Mouse (Mus musculus) erythroblast, embryonic 14.5 days (primary cell): ENCODE data around the gene 1700011M02Rik. TPM values are rescaled to one million over a fixed set of nuclear protein-coding genes. Genes with fewer than 3 reads are reported as not detected.
A peak's percentile ranks its signal among the peaks of the same experiment; 100 is the strongest.
"Not testable (repeated sequence)": the region's sequence is repeated elsewhere in the genome, so short reads cannot be mapped to it uniquely, and the experiment has no call there.

Experiments used
- H3K27me3 ChIP-seq: 2 replicates; pipeline ENCODE4 v1.6.1; 2012; ENCODE audit warnings: inconsistent platforms; ENCODE audit not compliant: control insufficient read depth
- H3K36me3 ChIP-seq: 2 replicates; pipeline ENCODE4 v1.6.1; 2012; ENCODE audit warnings: mild to moderate bottlenecking, inconsistent platforms; ENCODE audit not compliant: control insufficient read depth
- H3K4me1 ChIP-seq: 2 replicates; pipeline ENCODE4 v1.6.1; 2012; ENCODE audit warnings: inconsistent platforms; ENCODE audit not compliant: control insufficient read depth
- H3K4me3 ChIP-seq: replicated peaks from 2 replicates; pipeline ENCODE3; 2012; ENCODE audit warnings: moderate library complexity, mild to moderate bottlenecking, inconsistent platforms
- H3K9me3 ChIP-seq: 2 replicates; pipeline ENCODE4 v1.6.1; 2012; ENCODE audit warnings: low read length, inconsistent platforms, mixed read lengths; ENCODE audit not compliant: control insufficient read depth
- GATA1 ChIP-seq: IDR thresholded peaks from 2 replicates; pipeline ENCODE4 v1.6.1; 2012; ENCODE audit warnings: low read length, inconsistent platforms, mixed read lengths
- TAL1 ChIP-seq: IDR thresholded peaks from 3 replicates; pipeline ENCODE4 v1.6.1; 2012; ENCODE audit warnings: low read length, inconsistent platforms, mixed read lengths
- polyA plus RNA-seq: library from polyadenylated mRNA; stranded (reverse); fragments of >175 nt; gene quantifications from 2 replicates; pipeline ENCODE4 v1.2.3, GENCODE M21; 2012

1700011M02Rik gene
- polyA plus RNA-seq = not detected in 2 replicates

DNA sequence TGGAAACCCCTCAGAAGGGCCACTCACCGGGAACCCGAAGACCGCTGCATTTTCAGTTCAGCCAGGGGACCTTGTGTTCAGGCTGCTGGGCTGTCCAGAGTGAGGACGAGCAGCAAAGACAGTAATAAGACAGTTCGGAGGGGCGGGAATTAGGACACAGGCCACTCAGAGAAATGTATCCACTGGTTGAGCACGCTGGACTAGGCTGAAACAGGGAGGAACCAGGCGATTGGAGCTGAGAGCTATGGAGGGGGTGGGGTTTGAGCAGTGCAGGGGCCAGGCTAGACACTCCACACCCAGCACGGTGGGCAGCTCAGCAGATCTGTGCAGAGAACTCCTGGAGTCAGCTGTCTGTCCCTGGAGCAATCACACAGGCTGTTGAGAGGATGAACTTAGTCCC lies at the start of gene 1700011M02Rik, which contains the start of gene Dmrtc1a:
Gene 1700011M02Rik, plus strand, starts transcription at position 319 of the 400 bp plus-strand sequence.
Gene Dmrtc1a, minus strand, starts transcription at position 101 of the 400 bp plus-strand sequence.
- not testable (repeated sequence) for H3K36me3 ChIP-seq, H3K4me1 ChIP-seq, H3K27me3 ChIP-seq, H3K4me3 ChIP-seq, H3K9me3 ChIP-seq

DNA sequence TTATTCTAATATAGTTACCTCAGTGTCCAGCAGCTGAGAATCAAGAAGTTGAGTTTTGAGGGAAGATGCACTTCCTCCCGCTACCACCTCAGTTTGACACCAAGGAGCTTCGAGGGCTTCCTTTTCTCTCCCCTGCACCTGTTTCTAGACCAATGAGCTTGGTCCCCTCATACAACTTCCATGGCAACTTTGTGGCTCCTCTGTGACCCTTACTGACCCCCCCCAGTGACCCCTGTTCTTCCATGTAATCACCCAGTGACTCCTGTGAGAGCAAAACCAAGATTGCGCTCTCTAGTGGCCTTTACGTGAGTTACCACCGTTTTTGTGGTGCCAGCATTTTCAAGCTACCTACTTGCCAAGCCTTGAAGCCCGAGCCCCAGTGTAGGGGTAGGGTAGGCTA lies 40.8 kb upstream of the 1700011M02Rik start, which contains the start of gene 1700031F05Rik:
Gene 1700031F05Rik, minus strand, starts transcription at position 101 of the 400 bp plus-strand sequence.
- Histone ChIP-seq H3K36me3 (no peaks in the 10 kb centered on the region), H3K9me3 (peaks cover 3% of the 10 kb centered on the region; the same call in 1 of the 2 replicates), H3K4me3 (no peak within 1 kb of the TSS), H3K4me1 (no peaks in the 10 kb centered on the region), H3K27me3 (no peaks in the 10 kb centered on the region)
- no peak for TF ChIP-seq TAL1
- TF ChIP-seq GATA1 = no peak

- not testable (repeated sequence) for H3K4me1 ChIP-seq, H3K27me3 ChIP-seq, H3K9me3 ChIP-seq, H3K36me3 ChIP-seq, H3K4me3 ChIP-seq
Observed at GRCm38 (mm10) chrX:102914823-102915222, 6.1 kb downstream of the 1700011M02Rik start.

- not testable (repeated sequence) for H3K9me3 ChIP-seq, H3K27me3 ChIP-seq, H3K4me3 ChIP-seq, H3K4me1 ChIP-seq, H3K36me3 ChIP-seq
Observed at GRCm38 (mm10) chrX:102926707-102927106, 18.0 kb downstream of the 1700011M02Rik start.

- not testable (repeated sequence) for H3K27me3 ChIP-seq, H3K36me3 ChIP-seq, H3K4me3 ChIP-seq, H3K4me1 ChIP-seq, H3K9me3 ChIP-seq
Observed at GRCm38 (mm10) chrX:102928072-102928471, 19.4 kb downstream of the 1700011M02Rik start, which contains the start of gene 1700018G05Rik. Gene 1700018G05Rik (plus strand): TSS chrX:102928372.

- H3K36me3 ChIP-seq = no peaks in the 10 kb centered on the region
- no peak overlapping the region for H3K4me3 ChIP-seq
- H3K9me3 ChIP-seq = 0 out of 2 replicates have a peak, but pooled peaks cover 3% of the 10 kb centered on the region
- H3K4me1 ChIP-seq = no peaks in the 10 kb centered on the region
- peaks cover 26% of the 10 kb centered on the region for H3K27me3 ChIP-seq
- TF ChIP-seq GATA1 = no peak
- TF ChIP-seq TAL1 = no peak
Observed at GRCm38 (mm10) chrX:102932992-102933570, 24.4 kb downstream of the 1700011M02Rik start.

DNA sequence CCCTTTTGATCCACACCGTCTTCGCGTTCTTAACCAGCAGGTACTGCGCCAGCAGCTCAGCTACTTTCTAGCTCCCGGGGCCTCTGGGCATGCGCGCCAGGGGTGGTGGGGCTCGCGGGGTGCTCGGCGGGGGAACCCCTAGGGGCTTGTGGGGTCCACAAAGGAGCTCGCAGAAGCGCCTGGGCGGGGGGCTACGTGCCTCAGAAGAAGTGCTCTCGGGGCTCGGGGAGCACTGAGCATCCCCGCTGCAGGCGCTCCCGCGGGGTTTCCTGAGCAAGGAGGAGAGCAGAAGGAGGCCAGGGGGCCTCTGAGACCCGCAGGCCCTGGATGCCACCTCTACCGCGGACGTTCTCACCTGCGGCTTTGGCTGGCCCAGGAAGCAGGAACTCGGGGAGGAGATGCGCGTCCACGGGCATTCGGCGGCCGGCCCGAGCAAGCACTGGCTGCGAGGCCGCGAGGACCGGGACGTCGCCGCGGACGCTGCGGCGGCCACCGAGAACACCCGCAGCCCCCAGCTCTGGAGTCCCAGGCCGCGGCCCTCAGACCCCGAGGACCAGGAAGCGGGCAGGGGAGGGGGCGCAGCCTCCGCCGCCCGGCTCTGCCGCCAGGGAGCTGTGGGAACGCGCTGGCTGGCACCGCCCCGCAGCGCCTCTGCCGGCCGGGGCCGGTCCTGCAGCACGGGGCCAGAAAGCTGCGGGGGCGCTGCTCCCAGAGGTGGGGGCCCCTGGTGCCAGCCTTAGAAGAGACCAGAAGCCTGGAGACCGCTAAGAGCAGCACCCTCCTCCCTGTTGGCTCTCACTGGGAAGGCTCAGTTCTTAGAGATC lies 25.1 kb downstream of the 1700011M02Rik start:
- no peaks in the 10 kb centered on the region for H3K4me1 ChIP-seq
- TF ChIP-seq GATA1 (no peak), TAL1 (no peak)
- 0 out of 2 replicates have a peak, but pooled peaks cover 3% of the 10 kb centered on the region for H3K9me3 ChIP-seq
- H3K36me3 ChIP-seq = no peaks in the 10 kb centered on the region
- peak overlapping the region; percentile 24 for H3K4me3 ChIP-seq
- peaks cover 26% of the 10 kb centered on the region for H3K27me3 ChIP-seq

DNA sequence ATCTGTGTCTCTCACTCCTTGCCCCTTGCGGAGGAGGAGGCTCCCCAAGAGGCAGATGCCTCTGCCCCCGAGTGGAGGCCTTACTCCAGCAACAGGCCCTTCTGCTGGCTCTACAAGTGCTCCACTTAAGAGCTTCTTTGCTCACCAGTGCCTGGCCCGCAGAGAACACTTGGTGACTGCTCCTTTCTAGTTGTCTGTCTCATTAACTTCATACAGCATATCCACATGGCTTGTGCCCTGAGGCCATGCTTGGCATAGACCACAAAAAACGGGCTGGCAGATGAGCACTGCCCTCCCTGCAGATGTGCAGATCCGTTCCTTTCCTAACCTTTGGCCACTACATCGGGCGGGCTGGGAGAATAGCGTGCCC lies 25.7 kb downstream of the 1700011M02Rik start:
- no peaks in the 10 kb centered on the region for H3K4me1 ChIP-seq
- no peak overlapping the region for H3K4me3 ChIP-seq
- H3K27me3 ChIP-seq = peaks cover 26% of the 10 kb centered on the region
- no peak for TF ChIP-seq GATA1
- TF ChIP-seq TAL1 = no peak
- no peaks in the 10 kb centered on the region for H3K36me3 ChIP-seq
- H3K9me3 ChIP-seq = 0 out of 2 replicates have a peak, but pooled peaks cover 3% of the 10 kb centered on the region

DNA sequence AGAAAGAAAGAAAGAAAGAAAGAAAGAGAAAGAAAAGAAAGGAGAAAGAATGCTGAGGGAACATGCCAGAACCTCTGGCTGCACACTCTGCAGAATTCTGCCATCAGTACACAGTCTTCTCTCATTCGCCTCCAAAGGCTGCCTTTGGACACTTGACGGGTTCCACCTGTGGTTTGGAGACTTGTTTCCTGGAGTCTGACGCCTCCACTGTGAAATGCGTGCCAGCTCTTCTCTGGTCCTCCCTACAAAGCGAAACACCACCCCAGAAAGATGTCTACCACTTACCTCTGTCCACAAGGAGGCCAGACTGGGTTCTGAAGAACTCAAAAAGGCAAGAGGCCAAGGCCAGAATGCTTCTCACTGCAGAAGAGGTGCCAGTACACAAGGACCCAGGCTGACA lies 28.0 kb downstream of the 1700011M02Rik start:
- Histone ChIP-seq H3K4me3 (no peak overlapping the region), H3K9me3 (0 out of 2 replicates have a peak, but pooled peaks cover 3% of the 10 kb centered on the region), H3K36me3 (no peaks in the 10 kb centered on the region), H3K27me3 (peaks cover 26% of the 10 kb centered on the region), H3K4me1 (no peaks in the 10 kb centered on the region)
- TF ChIP-seq GATA1 (no peak), TAL1 (no peak)

DNA sequence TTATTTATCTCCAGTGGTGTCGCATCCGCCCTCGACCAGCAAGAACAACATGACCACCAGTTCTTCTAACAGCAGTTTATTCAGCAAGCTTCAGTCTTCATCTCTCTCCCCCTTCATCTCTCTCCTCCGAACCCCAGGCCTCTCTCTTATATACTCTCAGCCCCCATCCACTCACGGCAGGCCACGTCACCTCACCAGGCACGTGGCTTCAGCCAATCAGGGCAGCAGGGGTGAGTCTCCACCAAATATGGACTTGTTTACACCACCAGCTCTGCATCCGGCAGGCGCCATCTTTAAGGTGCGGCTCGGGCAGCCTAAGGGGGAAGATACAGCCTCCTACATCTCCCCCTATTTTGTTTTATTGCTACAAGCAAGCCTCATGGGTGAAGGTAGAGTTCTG lies 41.4 kb downstream of the 1700011M02Rik start:
- H3K36me3 ChIP-seq, H3K27me3 ChIP-seq, H3K4me3 ChIP-seq, H3K4me1 ChIP-seq, H3K9me3 ChIP-seq: not testable (repeated sequence)
